Comparison of ENCODE assay signal across 10 mouse cellular contexts in the genomic region with DNA sequence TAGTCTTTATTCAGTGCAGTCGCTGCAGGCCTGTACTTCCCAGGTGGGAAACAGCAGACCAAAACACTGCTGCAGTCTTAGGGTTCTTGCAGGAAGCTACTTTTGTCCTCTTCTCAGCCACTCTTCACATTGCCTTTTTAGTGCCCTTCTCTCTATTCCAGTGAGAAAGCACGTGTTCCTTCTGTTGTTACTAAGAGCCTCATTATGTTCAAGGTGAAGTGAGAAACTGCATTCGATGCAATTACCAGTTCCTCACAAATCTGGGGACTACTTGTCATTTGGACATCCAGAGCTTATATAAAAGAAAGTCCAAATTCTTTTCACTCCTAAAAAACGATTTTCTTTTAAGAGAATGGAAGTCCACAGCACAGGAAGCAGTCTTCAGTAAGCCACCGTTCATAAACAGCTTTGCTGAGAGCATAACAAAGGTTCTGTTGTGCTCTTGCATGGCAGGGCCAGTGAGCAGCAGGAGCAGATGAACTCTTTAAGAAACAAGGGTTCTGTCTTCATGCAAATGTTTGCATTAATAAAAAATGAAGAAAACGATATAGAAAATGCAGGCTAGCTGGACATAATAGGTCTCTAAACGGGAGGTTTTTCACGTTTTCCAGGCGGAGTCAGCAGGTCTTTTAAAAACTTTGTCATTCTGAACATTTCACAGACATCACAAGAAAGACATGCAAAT. TPM values are rescaled to one million over a fixed set of nuclear protein-coding genes. Genes with fewer than 3 reads are reported as not detected.
A peak's percentile ranks its signal among the peaks of the same experiment; 100 is the strongest.
DNase-seq lines count a peak whose midpoint lies in the region; ATAC-seq lines count a peak whose summit lies in the region.
"Had no signal": no experiment of that assay in that cellular context is flagged by ENCODE, and none has a peak within 500 bp of the region (broad histone marks: within the 10 kb centered on the region; RNA-seq: fewer than 3 reads in every experiment).

No protein-coding gene starts in this region.

- intact Hi-C loops in gastrocnemius, postnatal 14 days (cut with DNase I; ENCODE audit: low total_unique reads), result no loop called here

- no peaks in the 10 kb centered on the region for H3K27me3 ChIP-seq in intestine, embryonic 14.5 days (replicated peaks; ENCODE audit: control insufficient read depth, insufficient read depth, low read length)
- no peaks in the 10 kb centered on the region for H3K27me3 ChIP-seq in intestine, embryonic 16.5 days (replicated peaks; ENCODE audit: control insufficient read depth, insufficient read depth, low read length)
- H3K27me3 ChIP-seq in hindbrain, embryonic 12.5 days, result no peaks in the 10 kb centered on the region
- no peaks in the 10 kb centered on the region for H3K27me3 ChIP-seq in neural tube, embryonic 12.5 days (replicated peaks)
- H3K27me3 ChIP-seq: CH12.LX had no signal

- H3K4me3 ChIP-seq in intestine, embryonic 14.5 days (ENCODE audit: low read depth, low read length), result no peak overlapping the region
- no peak overlapping the region for H3K4me3 ChIP-seq in intestine, embryonic 16.5 days (ENCODE audit: low read length)
- H3K4me3 ChIP-seq in hindbrain, embryonic 12.5 days, result no peak overlapping the region
- H3K4me3 ChIP-seq in neural tube, embryonic 12.5 days, result no peak overlapping the region

- H3K36me3 ChIP-seq in intestine, embryonic 14.5 days (ENCODE audit: control insufficient read depth, insufficient read depth, low read length), result no peaks in the 10 kb centered on the region
- H3K36me3 ChIP-seq in intestine, embryonic 16.5 days (ENCODE audit: control insufficient read depth, insufficient read depth, low read length), result no peaks in the 10 kb centered on the region
- H3K36me3 ChIP-seq in hindbrain, embryonic 12.5 days, result no peaks in the 10 kb centered on the region
- no peaks in the 10 kb centered on the region; the same call in 1 of the 2 replicates for H3K36me3 ChIP-seq in neural tube, embryonic 12.5 days

- ATAC-seq in intestine, embryonic 14.5 days (replicated peaks; ENCODE audit: low FRiP score, low TSS enrichment, low read depth), result no peak
- ATAC-seq in intestine, embryonic 16.5 days, result no peak
- peak; percentile 76 for ATAC-seq in hindbrain, embryonic 12.5 days (ENCODE audit: low FRiP score)
- ATAC-seq in neural tube, embryonic 12.5 days (ENCODE audit: low FRiP score, low read depth), result peak; percentile 67; the same call in 1 of the 2 replicates
- ATAC-seq in megakaryocyte progenitor cell, adult 5-6 weeks (replicated peaks; ENCODE audit: poor library complexity), result no peak

- WGBS in intestine, embryonic 14.5 days, result 26% methylated on average over 9 of the region's 9 CpGs
- WGBS in intestine, embryonic 16.5 days, result 27% methylated on average over 9 of the region's 9 CpGs
- 16% methylated on average over 9 of the region's 9 CpGs for WGBS in hindbrain, embryonic 12.5 days
- 12% methylated on average over 9 of the region's 9 CpGs for WGBS in neural tube, embryonic 12.5 days

- H3K9me3 ChIP-seq in intestine, embryonic 14.5 days (ENCODE audit: control insufficient read depth, low read length), result no peaks in the 10 kb centered on the region
- no peaks in the 10 kb centered on the region for H3K9me3 ChIP-seq in intestine, embryonic 16.5 days (ENCODE audit: control insufficient read depth, low read length)
- no peaks in the 10 kb centered on the region for H3K9me3 ChIP-seq in hindbrain, embryonic 12.5 days (replicated peaks)
- no peaks in the 10 kb centered on the region for H3K9me3 ChIP-seq in neural tube, embryonic 12.5 days

- H3K4me1 ChIP-seq in intestine, embryonic 14.5 days (replicated peaks; ENCODE audit: control insufficient read depth, insufficient read depth, low read length), result peaks cover 3% of the 10 kb centered on the region
- H3K4me1 ChIP-seq in intestine, embryonic 16.5 days (ENCODE audit: control insufficient read depth, insufficient read depth, low read length), result peaks cover 3% of the 10 kb centered on the region; the same call in 1 of the 2 replicates
- peaks cover 28% of the 10 kb centered on the region for H3K4me1 ChIP-seq in hindbrain, embryonic 12.5 days
- H3K4me1 ChIP-seq in neural tube, embryonic 12.5 days, result peaks cover 24% of the 10 kb centered on the region

- no peak overlapping the region for H3K4me2 ChIP-seq in intestine, embryonic 14.5 days (ENCODE audit: low read length)
- no peak overlapping the region for H3K4me2 ChIP-seq in intestine, embryonic 16.5 days (ENCODE audit: low read depth, low read length)
- H3K4me2 ChIP-seq in hindbrain, embryonic 12.5 days (replicated peaks), result peak overlapping the region; percentile 36
- H3K4me2 ChIP-seq in neural tube, embryonic 12.5 days (replicated peaks), result peak overlapping the region; percentile 42

- H3K9ac ChIP-seq in intestine, embryonic 14.5 days (ENCODE audit: low read length), result no peak overlapping the region
- no peak overlapping the region for H3K9ac ChIP-seq in intestine, embryonic 16.5 days (ENCODE audit: low read depth, low read length)
- no peak overlapping the region for H3K9ac ChIP-seq in hindbrain, embryonic 12.5 days
- H3K9ac ChIP-seq in neural tube, embryonic 12.5 days, result no peak overlapping the region

- peak overlapping the region; percentile 24; the same call in 1 of the 2 replicates for H3K27ac ChIP-seq in intestine, embryonic 14.5 days (ENCODE audit: low read depth)
- no peak overlapping the region; the same call in 1 of the 2 replicates for H3K27ac ChIP-seq in intestine, embryonic 16.5 days (ENCODE audit: low read length)
- peak overlapping the region; percentile 67 for H3K27ac ChIP-seq in hindbrain, embryonic 12.5 days
- peak overlapping the region; percentile 11; the same call in 1 of the 2 replicates for H3K27ac ChIP-seq in neural tube, embryonic 12.5 days

- DNase-seq in intestine, embryonic 14.5 days (ENCODE audit: low spot score), result no peak
- peak; percentile 12 for DNase-seq in embryo, embryonic 9.5 days (ENCODE audit: extremely low spot score)
- DNase-seq in gastrocnemius, postnatal 14 days, result no peak
- DNase-seq in adrenal gland, postnatal 10 days, result no peak
- DNase-seq: thymus, postnatal 14 days had no signal

RNA-seq across cellular contexts. Expression of gene 1110051M20Rik, which starts 14.4 kb away (rescaled TPM):
- polyA plus RNA-seq in intestine, embryonic 14.5 days (2014; fragmentation: Nextera tagmentation; extraction: Ambion mirVana), result 53.1 and 64.5 TPM in 2 replicates
- 34.6 and 36.0 TPM in 2 replicates for polyA plus RNA-seq in intestine, embryonic 16.5 days (2015; fragmentation: Nextera tagmentation; extraction: Ambion mirVana)
- polyA plus RNA-seq in hindbrain, embryonic 12.5 days (2016; fragmentation: Nextera tagmentation; extraction: Ambion mirVana), result 104 and 105 TPM in 2 replicates
- 106 and 112 TPM in 2 replicates for polyA plus RNA-seq in neural tube, embryonic 12.5 days (2016; fragmentation: Nextera tagmentation; extraction: Ambion mirVana)
- 10 to 100 TPM; 11.3 to 13.2 TPM for total RNA-seq in gastrocnemius, postnatal 14 days (2021)
- 15.2 and 15.3 TPM in 2 replicates for total RNA-seq in megakaryocyte progenitor cell, adult 5-6 weeks (2015)
- total RNA-seq in megakaryocyte progenitor cell, adult 5-6 weeks (2017), result 4.8 and 5.8 TPM in 2 replicates
- total RNA-seq in adrenal gland, postnatal 10 days (2021), result 10 to 100 TPM; 15.2 to 17.6 TPM

RNA-seq across cellular contexts. Expression of gene Lrp4, which starts 27.3 kb away (rescaled TPM):
- 7.8 and 8.5 TPM in 2 replicates for polyA plus RNA-seq in intestine, embryonic 14.5 days (2014; fragmentation: Nextera tagmentation; extraction: Ambion mirVana)
- polyA plus RNA-seq in intestine, embryonic 16.5 days (2015; fragmentation: Nextera tagmentation; extraction: Ambion mirVana), result 8.2 and 8.3 TPM in 2 replicates
- polyA plus RNA-seq in hindbrain, embryonic 12.5 days (2016; fragmentation: Nextera tagmentation; extraction: Ambion mirVana), result 5.8 and 6.4 TPM in 2 replicates
- 5.3 and 5.4 TPM in 2 replicates for polyA plus RNA-seq in neural tube, embryonic 12.5 days (2016; fragmentation: Nextera tagmentation; extraction: Ambion mirVana)
- total RNA-seq in gastrocnemius, postnatal 14 days (2021), result 10 to 100 TPM; 13.9 to 15.4 TPM
- total RNA-seq in megakaryocyte progenitor cell, adult 5-6 weeks (2015), result 1.9 TPM in 2 replicates
- 2.7 and 3.8 TPM in 2 replicates for total RNA-seq in megakaryocyte progenitor cell, adult 5-6 weeks (2017)
- total RNA-seq in adrenal gland, postnatal 10 days (2021), result 1 to 10 TPM; 7.0 to 8.3 TPM

Comparison
In these comparisons a context has a peak if more than half of its experiments do, and no peak if none do; other contexts are left out.
1. ATAC-seq: peak in hindbrain, embryonic 12.5 days (single experiment) and neural tube, embryonic 12.5 days (single experiment); none in intestine, embryonic 14.5 days (single experiment), intestine, embryonic 16.5 days (single experiment) and megakaryocyte progenitor cell, adult 5-6 weeks (single experiment).
2. H3K4me2 ChIP-seq: peak in hindbrain, embryonic 12.5 days (single experiment) and neural tube, embryonic 12.5 days (single experiment); none in intestine, embryonic 14.5 days (single experiment) and intestine, embryonic 16.5 days (single experiment).